22 mouse cellular contexts compared by ENCODE assay signal in the genomic region with DNA sequence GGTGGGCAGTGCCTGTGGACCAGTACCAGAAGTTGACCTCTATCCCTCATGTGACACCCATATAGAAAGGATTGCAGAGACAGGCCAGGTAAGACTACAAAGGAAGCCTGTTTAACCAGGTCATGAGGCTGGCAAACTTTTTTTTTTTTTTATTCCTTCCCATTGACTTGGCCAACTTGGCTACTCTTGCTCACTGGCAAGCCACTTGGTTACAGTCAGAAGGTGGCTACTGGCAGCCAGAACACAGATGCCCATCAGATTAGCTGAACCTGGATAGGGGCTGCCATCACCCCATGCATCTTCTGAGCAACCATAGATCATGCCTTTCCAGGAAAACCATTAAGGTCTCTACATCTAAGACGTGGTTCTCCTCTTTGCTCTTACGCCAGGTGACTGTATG. TPM values are rescaled to one million over a fixed set of nuclear protein-coding genes. Genes with fewer than 3 reads are reported as not detected.
DNase-seq lines count a peak whose midpoint lies in the region; ATAC-seq and TF ChIP-seq lines count a peak whose summit lies in the region.
"Had no signal": no experiment of that assay in that cellular context is flagged by ENCODE, and none has a peak within 500 bp of the region (broad histone marks: within the 10 kb centered on the region; RNA-seq: fewer than 3 reads in every experiment).

No protein-coding gene starts in this region.

- ATAC-seq in midbrain, embryonic 14.5 days (ENCODE audit: low FRiP score, low TSS enrichment) = no peak
- ATAC-seq: activated CD4-positive, CD25-positive, alpha-beta regulatory T cell, adult 4 months; CD4-positive, CD25-positive, alpha-beta regulatory T cell, adult 4 months; Patski had no signal

- no peaks in the 10 kb centered on the region for H3K9me3 ChIP-seq in midbrain, embryonic 14.5 days (ENCODE audit: control insufficient read depth, low read length)

- H3K9ac ChIP-seq in midbrain, embryonic 14.5 days (replicated peaks; ENCODE audit: low read length) = no peak overlapping the region

- intact Hi-C loops in gastrocnemius, adult 2 months (cut with DNase I) = no loop called here

- H3K27me3 ChIP-seq in midbrain, embryonic 14.5 days (ENCODE audit: control insufficient read depth, insufficient read depth, low read length) = no peaks in the 10 kb centered on the region
- H3K27me3 ChIP-seq: CH12.LX, Patski had no signal

- no peak overlapping the region for H3K4me2 ChIP-seq in midbrain, embryonic 14.5 days (ENCODE audit: low read length)

- H3K4me1 ChIP-seq in midbrain, embryonic 14.5 days (ENCODE audit: control insufficient read depth, insufficient read depth, low read length) = no peaks in the 10 kb centered on the region

- WGBS in midbrain, embryonic 14.5 days = 95% methylated on average over 2 of the region's 2 CpGs

- no peaks in the 10 kb centered on the region for H3K36me3 ChIP-seq in midbrain, embryonic 14.5 days (ENCODE audit: control insufficient read depth, insufficient read depth, low read length)
- H3K36me3 ChIP-seq: G1E had no signal

- no peak overlapping the region for H3K4me3 ChIP-seq in gastrocnemius, adult 2 months
- no peak overlapping the region for H3K4me3 ChIP-seq in midbrain, embryonic 14.5 days (replicated peaks; ENCODE audit: low read depth, low read length)

- peak overlapping the region; percentile 90 for H3K27ac ChIP-seq in gastrocnemius, adult 2 months
- H3K27ac ChIP-seq in midbrain, embryonic 14.5 days (replicated peaks; ENCODE audit: low read depth, low read length) = no peak overlapping the region

- no peak for TF ChIP-seq CTCF in gastrocnemius, adult 2 months (IDR thresholded peaks at IDR 0.05)

- DNase-seq in gastrocnemius, adult 2 months = peak; percentile 52
- no peak for DNase-seq in gastrocnemius, adult 8-10 months (ENCODE audit: low spot score in 2 of 2)
- DNase-seq in fat pad, adult 2 months (ENCODE audit: extremely low read depth, low read depth, low spot score) = peak; percentile 73
- peak; percentile 66 for DNase-seq in gonadal fat pad, adult 2 months (ENCODE audit: low read depth)
- peak; percentile 38 for DNase-seq in skeletal muscle tissue, adult 2 months (ENCODE audit: low read depth, low spot score)
- no peak for DNase-seq in spleen, postnatal 14 days (ENCODE audit: low spot score in 2 of 2)
- no peak for DNase-seq in midbrain, embryonic 14.5 days
- no peak for DNase-seq in thymus, adult 18-20 months
- DNase-seq: adrenal gland, adult 2 months; adrenal gland, adult 8-10 months; adrenal gland, postnatal 10 days; adrenal gland, postnatal 14 days; adrenal gland, postnatal 25 days; adrenal gland, postnatal 36 days; cerebellum, adult 11 months; cerebellum, adult 11-12 months had no signal

RNA-seq across cellular contexts. Expression of a gene that starts 31.3 kb away (rescaled TPM):
- 10 to 100 TPM; 38.7 to 43.4 TPM for total RNA-seq in gastrocnemius, adult 2 months (2021)
- total RNA-seq in gastrocnemius, adult 8-10 months (2022) = 10 to 100 TPM; 39.8 to 51.3 (median 42.6) TPM
- polyA plus RNA-seq in gonadal fat pad, adult 2 months (2012; rRNA removed) = 29.0 and 31.1 TPM in 2 replicates
- 8.3 and 8.8 TPM in 2 replicates for polyA plus RNA-seq in midbrain, embryonic 14.5 days (2014; fragmentation: Nextera tagmentation; extraction: Ambion mirVana)
- total RNA-seq: MEL had no signal

Comparison
In these comparisons a context has a peak if more than half of its experiments do, and no peak if none do; other contexts are left out.
1. DNase-seq: peak in gastrocnemius, adult 2 months (single experiment), fat pad, adult 2 months (single experiment), gonadal fat pad, adult 2 months (single experiment) and skeletal muscle tissue, adult 2 months (single experiment); none in gastrocnemius, adult 8-10 months (0 of 2), spleen, postnatal 14 days (0 of 2), midbrain, embryonic 14.5 days (single experiment) and thymus, adult 18-20 months (0 of 2).